Mouse (Mus musculus): Measurements from ENCODE around the gene Snx19. TPM values are rescaled to one million over a fixed set of nuclear protein-coding genes. Genes with fewer than 3 reads are reported as not detected.

Snx19 gene
- total RNA-seq (2015) (8.2 and 10.4 TPM in 2 replicates), total RNA-seq (2017) (10.8 and 11.3 TPM in 2 replicates)

DNA sequence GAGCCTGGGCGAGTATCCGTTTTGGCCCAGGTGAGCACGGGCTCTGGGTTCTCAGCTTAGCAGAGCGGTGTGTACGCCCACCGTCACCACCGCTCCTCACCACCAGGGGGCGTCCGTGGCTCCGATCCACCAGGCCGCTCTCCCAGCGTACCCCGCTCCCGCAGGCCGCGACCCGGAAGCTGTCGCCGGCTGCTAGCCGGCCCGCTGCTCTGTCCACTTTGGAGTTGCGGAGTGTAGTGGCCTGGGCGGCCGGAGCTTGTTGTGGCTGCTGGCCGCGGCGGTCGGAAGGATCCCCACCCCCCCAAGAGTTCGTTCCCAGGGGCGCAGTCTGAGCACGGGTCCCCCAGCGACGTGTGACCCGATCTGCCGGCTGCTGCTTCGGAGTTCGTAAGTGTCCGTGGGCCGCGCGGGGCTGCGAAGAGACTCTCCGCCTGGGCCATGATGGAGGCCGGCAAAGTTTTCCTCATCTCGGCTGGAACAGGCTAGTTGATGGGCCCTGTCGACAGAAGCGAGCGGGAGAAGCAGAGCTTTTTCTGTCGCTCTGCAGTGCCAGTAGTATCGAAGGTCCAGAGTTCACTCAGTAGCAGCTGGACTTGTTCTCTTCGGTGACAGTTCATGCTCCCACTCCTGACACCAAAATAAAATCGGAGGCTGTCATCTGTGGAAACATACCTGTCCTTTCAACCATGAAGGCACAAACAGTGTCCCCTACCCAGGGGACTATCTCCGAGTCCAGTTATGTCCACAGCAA, at the start of gene Snx19:
Gene Snx19 (plus strand): TSS at position 227 of the 751 bp plus-strand sequence.
- peak; percentile 99 for ATAC-seq (ENCODE audit: poor library complexity, severe bottlenecking)

DNA sequence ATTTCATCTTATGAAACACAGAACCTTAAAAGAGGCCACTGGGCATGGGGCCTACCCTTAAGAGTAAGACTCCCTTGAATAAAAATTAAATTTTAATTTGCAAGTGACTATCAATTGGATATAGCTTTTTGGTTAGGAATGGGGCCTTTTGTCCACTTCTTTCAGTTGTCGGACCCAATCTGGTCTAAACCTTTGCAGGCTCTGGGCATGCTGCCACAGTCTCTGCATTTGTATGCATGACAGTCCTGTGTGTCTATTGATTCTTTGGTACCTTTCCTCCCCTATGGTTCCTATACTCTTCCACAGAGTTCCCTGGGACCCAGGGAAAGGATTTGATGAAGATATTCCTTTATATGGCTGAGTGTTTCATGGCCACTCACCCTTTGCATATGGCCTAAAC, 26.1 kb upstream of the Snx19 start:
- no peak for ATAC-seq (ENCODE audit: poor library complexity, severe bottlenecking)

DNA sequence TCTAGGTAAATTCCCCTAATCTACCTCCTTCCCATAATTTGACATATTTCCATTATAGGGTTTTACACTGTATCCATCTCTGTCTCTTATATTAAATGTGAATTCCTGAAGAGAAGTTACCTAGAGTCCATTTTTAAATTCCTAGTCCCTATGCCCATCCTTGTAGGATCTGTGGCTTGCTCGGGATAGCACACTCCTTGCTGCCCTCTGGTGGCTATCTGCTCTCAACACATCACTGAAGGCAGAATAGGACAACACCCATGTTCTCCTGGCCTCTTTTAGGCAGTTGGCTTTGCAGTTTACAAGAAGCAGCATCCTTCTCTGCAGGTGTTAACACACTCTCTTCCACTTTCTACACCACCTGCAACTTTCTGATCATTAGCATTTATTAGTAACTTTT, 4.0 kb upstream of the Snx19 start:
- ATAC-seq (ENCODE audit: poor library complexity, severe bottlenecking): peak; percentile 43

DNA sequence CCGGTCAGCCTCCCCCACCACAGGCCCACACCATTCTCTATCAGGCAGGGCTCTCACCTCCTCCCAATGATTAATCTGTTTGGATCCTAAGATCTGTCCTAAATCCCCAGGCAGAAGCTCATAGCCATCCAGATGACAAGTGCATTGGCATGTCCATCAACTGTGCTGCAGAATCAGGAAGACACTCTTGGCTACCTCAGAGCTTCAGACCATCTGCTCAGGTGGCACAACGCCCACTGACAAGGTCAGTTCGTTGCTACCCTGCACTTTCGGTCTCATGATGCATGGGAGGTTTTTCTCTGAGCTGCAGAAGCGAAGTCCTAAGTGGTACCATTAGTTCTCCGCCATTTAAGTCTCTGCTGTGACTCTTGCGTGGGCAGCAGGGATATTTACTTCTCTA, 1.7 kb upstream of the Snx19 start:
- ATAC-seq (ENCODE audit: poor library complexity, severe bottlenecking): no peak

DNA sequence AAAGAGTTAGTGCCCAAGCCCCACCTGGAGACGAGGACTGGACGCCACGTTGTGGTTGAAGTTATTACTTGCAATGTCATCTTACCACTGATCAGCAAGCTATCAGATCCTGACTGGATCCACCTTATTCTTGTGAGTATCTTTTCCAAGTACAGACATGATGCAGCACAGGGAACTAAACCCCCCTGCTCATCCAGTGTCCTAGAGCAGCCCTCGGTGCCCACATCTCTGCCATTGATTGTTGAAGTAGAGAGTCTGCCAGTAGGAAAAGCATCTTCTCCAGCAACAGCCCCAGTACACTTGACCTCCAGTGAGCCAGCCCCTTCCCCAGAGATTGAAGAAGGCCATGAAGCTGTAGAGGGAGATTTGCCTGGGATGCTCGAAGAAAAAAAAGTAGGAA, 1.3 kb downstream of the Snx19 start:
- ATAC-seq (ENCODE audit: poor library complexity, severe bottlenecking): no peak

DNA sequence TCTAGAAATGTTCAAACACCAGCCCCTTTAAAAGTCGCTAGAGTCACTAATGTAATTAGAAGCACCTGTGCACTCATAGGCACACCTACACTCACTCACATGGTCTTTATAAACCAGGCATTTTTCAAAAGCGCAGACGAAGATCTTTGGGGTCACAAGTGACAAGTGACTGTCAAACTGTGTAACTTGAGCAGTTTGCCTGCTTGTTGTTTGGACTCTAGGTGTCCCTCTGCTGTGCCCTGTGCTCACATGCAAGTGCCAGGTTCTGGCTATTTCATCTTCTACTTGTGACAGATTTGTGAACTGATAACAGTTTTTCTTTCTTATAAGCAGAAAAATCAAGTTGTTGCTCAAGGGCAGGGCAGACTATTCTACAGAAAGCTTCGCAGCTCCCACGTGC, 3.5 kb downstream of the Snx19 start:
- no peak for ATAC-seq (ENCODE audit: poor library complexity, severe bottlenecking)

DNA sequence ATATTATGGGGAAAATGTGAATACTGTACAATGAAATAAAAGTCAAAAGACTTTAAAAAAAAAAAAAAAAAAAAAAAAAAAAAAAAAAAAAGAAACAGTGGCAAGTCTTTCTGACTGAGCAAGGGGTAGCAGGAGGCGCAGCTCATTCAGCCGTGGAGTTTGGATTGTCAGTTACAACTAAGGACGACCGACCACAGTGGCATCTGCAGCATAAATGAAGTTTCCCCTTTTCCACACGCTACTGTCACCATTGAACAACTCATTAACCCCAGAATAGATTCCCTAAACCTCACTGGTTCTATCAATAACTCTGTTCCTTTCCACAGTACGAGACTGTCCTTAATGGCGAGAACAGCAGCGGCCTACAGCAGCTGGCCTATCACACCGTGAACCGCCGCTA, 5.0 kb downstream of the Snx19 start:
- ATAC-seq (ENCODE audit: poor library complexity, severe bottlenecking): no peak

DNA sequence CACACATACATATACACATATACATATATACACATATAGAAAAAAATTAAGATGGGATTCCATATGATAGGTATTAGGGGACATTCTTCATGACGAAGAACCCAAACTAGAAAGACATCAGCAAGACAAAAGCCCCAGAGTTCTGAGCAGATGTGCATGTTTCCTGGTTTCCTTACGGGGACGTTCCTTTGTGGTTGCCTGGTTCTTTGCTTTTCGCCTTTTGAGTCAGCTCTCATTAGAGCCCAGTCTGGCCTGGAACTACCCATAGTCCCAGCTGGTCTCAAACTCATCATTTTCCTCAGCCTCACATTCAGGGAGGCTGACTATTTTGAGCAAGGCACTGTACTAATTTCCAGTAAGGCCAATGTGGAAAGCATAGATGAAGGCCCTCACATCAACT, 7.0 kb downstream of the Snx19 start:
- no peak for ATAC-seq (ENCODE audit: poor library complexity, severe bottlenecking)

DNA sequence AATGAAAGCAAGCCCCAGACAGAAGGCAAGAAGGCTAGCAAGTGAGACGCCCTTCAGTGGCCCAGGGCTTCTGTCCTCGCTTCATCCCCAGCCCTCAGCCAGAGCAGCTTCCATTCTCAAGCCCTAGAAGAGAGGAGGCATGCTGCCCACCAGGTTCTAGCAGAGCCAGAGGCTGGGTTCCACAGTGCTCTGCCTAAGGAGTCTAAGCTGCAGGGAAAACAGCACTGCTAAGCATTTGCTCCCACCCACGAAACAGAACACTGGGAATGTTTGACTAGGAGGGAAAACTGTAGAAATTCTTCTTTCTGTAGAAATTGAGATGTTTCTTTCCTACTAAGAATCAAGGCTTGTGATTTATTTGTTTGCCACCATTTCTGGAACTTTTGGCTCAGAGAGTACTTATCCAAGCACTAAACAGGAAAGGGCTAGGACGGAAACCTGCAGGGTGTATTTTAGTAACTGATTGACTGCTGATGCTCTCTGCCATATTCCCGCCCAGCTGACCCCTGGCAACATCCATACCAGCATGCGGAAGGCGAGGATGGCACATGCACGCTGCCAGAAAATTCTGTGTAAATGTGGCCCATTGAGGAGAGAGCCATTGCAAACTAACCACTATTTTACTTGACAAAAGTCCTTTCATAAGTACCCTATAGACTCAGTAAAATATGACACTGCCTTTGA, 9.1 kb downstream of the Snx19 start:
- no peak for ATAC-seq (ENCODE audit: poor library complexity, severe bottlenecking)

DNA sequence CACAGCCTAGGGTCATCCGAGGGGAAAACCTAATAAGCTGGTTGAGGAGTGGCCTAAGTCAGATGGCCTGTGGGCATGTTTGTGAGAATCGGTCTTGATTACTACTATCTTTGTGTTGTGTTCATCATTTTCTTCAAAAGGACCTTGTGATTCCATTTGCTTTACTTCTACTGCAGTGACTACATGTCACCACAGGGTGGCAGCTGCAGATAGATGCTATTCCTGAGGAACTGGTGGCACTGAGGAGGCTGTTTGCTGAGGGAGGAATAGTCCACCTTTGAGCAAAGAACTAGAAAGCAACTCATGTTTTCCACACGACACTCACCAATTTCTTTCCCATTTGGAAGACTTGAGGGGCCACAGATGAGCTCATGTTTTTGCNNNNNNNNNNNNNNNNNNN, 11.6 kb downstream of the Snx19 start:
- peak; percentile 54; the same call in 1 of the 2 replicates for ATAC-seq (ENCODE audit: poor library complexity, severe bottlenecking)

DNA sequence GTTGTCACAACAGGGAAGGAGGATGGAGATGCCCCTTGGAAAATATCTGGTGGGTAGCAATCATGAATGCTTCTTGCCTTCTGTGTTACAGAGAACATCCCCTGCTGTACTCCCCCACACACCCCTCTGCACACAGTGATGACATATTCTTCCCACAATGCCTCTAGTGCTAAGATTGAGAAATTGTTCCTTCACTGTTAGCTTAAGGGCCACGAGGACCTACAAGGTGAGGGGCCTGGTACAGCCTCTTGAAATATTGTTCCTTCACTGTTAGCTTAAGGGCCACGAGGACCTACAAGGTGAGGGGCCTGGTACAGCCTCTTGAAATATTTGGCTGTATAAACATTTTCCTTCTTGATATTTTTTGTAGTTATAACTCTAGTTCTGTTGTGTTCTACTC, 14.9 kb downstream of the Snx19 start:
- no peak for ATAC-seq (ENCODE audit: poor library complexity, severe bottlenecking)

DNA sequence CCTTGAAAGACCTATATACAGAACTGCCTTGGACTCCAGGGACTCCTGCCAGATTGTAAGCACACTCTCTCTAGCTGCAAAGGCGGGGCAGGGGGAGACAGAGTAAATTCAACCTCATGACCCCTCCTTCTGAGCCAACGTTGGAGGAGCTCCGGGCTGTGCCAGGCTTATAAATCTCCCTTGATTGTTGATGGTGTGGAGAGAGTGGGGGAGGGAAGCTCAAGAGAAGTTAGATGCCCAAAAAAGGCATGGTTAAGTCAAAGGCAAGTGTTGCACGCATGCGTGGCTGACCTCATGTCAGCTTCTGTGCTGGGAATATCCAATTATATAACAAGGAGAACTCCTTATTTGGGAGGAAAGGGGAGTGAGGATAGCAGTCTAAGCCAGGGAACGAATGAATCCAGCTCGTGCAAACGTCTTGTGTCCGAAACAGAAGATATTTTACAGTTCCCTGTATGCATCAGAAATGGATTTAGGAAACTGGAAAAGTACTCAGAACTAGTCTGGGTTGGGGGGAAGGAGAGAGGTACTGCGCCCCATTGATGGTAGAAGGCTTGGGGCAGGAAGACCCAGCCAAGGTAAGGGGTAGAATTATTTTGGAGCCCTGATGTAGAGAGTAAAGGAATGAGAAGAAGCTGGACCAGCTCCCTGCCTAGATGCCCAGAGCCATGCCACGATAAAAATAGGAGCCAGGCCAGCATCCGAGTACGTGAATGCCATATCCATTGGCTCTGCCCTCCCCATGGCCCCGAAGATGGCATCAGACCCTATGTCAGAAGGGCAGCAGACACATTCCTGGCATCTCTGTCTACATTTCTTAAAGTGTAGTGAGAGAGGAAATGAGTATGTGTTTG, 18.6 kb downstream of the Snx19 start:
- ATAC-seq (ENCODE audit: poor library complexity, severe bottlenecking): no peak

DNA sequence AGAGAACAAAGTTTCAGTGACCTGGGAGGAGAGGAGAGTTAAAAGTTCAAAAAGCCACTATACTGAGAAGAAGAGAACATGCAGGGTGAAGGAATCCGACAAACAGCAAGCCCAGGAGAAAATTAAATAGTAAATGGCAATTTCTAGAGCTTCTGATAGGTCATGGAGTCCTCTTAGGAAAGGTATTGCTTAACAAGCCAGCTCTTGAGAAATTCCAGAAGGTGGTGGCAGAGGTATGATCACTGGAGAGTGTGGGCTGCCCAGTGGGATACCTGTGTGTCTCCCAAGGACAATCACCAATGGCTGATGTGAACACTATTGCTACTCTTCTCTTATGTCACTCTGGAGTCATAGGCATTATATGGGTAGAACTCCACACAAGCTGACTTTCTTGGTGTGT, 19.2 kb downstream of the Snx19 start:
- ATAC-seq (ENCODE audit: poor library complexity, severe bottlenecking): no peak

DNA sequence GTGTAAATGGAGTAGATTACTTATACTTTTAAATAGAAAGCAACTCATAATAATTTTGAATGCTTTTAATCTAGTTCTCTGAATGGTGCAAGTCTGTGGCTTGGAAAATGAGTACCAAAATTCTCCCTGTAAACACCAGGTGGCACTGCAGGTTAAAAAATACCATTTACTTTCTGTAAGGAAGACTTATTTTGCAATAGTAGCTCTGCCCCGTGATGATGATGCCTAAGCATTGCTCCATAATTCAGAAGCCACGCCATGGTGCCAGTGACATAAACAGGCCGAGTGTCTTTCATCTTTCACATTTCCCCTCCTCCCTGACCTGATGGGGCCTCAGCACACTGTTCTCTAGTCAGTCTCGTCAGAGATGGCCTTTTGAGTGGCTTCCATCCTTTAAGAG, 21.6 kb downstream of the Snx19 start:
- ATAC-seq (ENCODE audit: poor library complexity, severe bottlenecking): peak; percentile 92

DNA sequence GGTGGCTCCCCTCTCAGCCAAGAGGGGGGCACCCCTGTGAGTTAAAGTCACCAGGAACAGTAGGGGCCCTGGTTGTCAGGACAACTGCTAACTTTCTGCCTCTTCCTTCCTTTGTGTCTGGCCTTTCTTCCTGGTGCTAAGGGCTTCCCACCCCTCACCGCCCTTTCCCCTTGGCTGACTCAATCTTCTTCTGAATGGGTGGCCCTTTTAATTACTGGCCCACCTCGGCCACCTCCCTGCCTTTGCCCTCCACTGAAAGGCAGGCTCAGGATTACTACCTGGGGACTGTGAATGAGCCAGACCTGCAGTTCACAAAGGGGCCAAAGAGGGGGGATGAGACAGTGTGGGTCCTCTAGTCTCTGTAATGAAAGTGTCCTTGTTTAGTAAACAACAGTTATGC, 23.0 kb downstream of the Snx19 start:
- ATAC-seq (ENCODE audit: poor library complexity, severe bottlenecking): no peak

DNA sequence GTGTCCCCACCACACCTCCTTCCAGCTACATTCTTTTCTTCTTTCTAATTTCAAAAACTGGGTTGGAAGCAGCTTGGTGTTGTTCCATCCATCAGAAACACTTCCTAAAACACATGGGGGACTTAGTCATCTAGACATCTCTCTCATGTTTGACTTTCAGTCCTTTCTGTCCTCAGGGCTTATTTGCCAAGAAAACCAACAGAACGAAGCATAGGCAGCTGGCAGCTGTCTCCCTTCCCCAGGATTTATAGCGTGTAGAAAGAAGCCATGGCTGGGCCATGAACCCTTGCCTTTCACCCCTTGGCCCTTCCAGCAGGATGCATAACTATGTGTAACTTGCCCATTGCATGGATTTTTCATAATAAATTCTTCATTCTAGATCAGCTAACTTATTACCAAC, 23.9 kb downstream of the Snx19 start:
- ATAC-seq (ENCODE audit: poor library complexity, severe bottlenecking): no peak

DNA sequence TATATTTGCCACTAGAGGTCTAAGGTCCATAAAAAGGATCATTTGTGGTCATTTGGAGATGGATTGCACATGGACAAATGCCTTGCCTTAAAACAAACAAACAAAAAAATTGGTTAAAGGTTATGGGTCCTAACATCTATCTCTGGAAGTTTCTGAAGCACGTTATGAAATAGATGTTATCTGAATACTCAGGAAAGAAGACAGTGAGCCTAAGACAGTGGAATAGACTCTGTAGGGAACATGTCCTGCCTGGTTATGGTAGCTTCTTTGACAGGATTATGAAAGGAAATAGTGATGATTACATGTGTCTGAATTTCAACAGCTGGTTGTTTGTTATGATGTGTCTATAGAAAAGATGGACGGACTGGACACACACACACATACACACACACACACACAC, 27.6 kb downstream of the Snx19 start:
- ATAC-seq (ENCODE audit: poor library complexity, severe bottlenecking): no peak

DNA sequence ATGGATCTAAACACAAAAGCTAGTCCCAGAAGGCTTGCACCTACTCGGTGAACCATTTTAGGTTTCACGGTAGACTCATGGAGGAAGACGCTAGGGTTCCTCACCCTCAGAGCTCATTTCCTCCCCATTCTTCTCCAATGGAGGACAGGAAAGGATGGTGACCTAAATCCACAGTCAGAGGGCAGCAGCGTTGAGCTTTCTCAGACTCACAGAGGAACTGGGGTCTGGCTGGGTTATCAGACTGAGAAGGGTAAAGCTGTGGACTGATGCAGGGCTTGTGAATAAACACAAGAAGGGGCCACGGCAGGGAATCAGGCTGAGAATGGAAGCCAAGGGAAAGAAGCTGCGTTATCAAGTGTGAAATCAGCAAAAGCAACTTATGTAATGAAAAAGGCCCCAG, 29.3 kb downstream of the Snx19 start:
- ATAC-seq (ENCODE audit: poor library complexity, severe bottlenecking): no peak

DNA sequence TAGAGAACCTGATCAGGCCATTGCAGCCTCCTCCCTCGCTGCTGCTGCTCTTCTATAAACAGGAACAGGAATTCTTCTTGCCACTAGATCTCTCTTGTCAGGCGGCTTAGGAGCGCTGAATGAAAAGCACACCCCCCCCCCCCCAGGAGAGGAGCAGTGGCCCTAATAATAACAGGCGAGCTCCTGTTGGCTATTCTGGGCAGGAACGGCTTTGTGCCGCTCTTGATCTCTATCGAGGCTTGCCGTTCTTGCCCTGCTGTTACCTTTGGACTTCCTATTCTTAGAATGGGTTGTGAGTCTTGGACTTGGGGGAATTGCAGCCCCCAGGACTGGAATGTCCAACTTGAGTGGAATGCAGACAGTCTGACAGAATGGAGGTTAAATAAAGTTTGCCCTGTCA, 33.6 kb downstream of the Snx19 start:
- no peak for ATAC-seq (ENCODE audit: poor library complexity, severe bottlenecking)

DNA sequence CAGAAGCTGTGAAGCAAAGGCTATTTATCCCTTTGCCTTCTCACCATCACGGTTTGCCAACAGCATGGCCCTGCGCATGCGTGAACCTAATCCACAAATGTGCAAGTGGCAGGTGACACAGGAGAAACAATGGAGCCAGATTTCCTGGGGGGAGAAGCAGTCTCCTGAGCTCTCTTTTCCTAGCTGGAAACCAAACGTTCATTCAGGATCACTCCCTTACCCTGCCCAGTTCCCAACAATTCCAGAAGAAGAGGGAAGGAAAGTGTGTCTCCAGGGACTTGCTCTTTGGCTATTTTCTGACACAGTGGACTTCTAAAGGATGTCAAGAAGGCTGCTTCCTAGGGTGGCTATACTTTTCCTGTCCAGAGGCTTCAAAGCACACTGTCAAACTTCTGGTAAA, 37.8 kb downstream of the Snx19 start:
- ATAC-seq (ENCODE audit: poor library complexity, severe bottlenecking): no peak

DNA sequence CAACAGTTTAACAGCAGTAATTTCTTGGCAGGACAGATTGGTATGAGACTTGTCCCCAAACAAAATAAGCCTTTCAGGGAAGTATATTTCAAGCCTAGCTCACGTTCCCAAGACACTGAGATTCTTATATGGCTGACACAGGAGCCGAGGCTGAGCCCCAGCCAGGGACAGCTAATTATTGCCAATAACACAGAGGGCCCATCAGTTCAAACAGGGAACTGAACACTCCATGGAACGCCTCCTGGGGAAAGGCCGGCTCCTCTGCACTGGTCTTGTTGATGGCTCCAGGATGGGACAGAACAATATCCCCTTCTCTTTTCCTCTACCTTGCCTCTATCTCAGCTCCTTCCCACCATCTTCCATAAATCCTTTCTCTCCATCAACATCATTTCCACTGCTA, 53.1 kb downstream of the Snx19 start:
- ATAC-seq (ENCODE audit: poor library complexity, severe bottlenecking): no peak

DNA sequence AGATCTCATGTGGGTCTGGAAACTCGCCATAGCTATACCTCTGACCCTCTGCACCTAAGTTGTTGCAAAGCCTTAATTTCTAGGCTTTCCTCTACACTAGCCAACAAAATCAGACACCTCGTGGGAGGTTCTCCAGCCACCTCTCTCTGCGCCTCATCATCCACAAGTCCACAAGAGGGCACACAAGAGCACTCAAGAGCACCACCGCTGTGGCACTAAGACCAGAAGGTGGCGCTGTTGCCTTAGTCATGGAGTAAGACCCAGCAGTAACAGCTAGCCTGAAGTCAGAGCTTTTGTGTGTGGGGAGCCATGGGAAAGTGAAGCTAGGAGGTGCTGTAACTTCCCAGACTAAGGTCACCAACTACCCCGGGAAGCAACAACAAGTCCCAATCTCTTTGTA, 53.6 kb downstream of the Snx19 start:
- ATAC-seq (ENCODE audit: poor library complexity, severe bottlenecking): peak; percentile 100

All from megakaryocyte, adult 5-6 weeks (primary cell).